Mouse (Mus musculus) forebrain, embryonic 13.5 days (tissue): ENCODE measurements around the gene Echdc1. TPM values are rescaled to one million over a fixed set of nuclear protein-coding genes. Genes with fewer than 3 reads are reported as not detected.

Experiments
- ATAC-seq: fragments of 200-750 bp; cut with Nextera tagmentation; 2 replicates; pipeline ENCODE4 v1.8.0; 2017
- H3K27ac ChIP-seq: fragments of 300-500 bp; sonication (generic); 2 replicates; pipeline ENCODE4 v1.5.1; 2015; ENCODE audit warnings: inconsistent platforms, mild to moderate bottlenecking, moderate library complexity
- H3K27me3 ChIP-seq: fragments of 300-500 bp; sonication (generic); 2 replicates; pipeline ENCODE4 v1.6.1; 2015; ENCODE audit warnings: mild to moderate bottlenecking, inconsistent platforms
- H3K36me3 ChIP-seq: fragments of 300-500 bp; sonication (generic); 2 replicates; pipeline ENCODE4 v1.6.1; 2015; ENCODE audit warnings: mild to moderate bottlenecking, inconsistent platforms; ENCODE audit not compliant: poor library complexity, severe bottlenecking
- H3K4me1 ChIP-seq: fragments of 300-500 bp; sonication (generic); 2 replicates; pipeline ENCODE4 v1.6.1; 2015; ENCODE audit warnings: inconsistent platforms
- H3K4me2 ChIP-seq: fragments of 300-500 bp; sonication (generic); 2 replicates; pipeline ENCODE4 v1.6.1; 2015; ENCODE audit warnings: inconsistent platforms, mild to moderate bottlenecking, moderate library complexity
- H3K4me3 ChIP-seq: fragments of 300-500 bp; sonication (generic); 2 replicates; pipeline ENCODE4 v1.5.1; 2015; ENCODE audit warnings: mild to moderate bottlenecking, inconsistent platforms
- H3K9ac ChIP-seq: fragments of 300-500 bp; sonication (generic); 2 replicates; pipeline ENCODE4 v1.6.1; 2015; ENCODE audit warnings: mild to moderate bottlenecking, inconsistent platforms
- H3K9me3 ChIP-seq: fragments of 300-500 bp; sonication (generic); replicated peaks from 2 replicates; pipeline ENCODE4 v1.6.1; 2016; ENCODE audit warnings: inconsistent platforms
- WGBS: fragments of 180-500 bp; shearing (Covaris S2); methylation state at CpG from one replicate; pipeline ENCODE4 v1.1.7; 2015; 5-methylcytosine and 5-hydroxymethylcytosine counted together
- polyA plus RNA-seq: library from polyadenylated mRNA; unstranded; fragments of >200 nt; fragmentation: Nextera tagmentation; extraction: Ambion mirVana; gene quantifications from 2 replicates; pipeline ENCODE4 v1.2.1, GENCODE M21; 2015

The Echdc1 gene
- 21.2 and 24.3 TPM in 2 replicates for polyA plus RNA-seq

GRCm38 (mm10) chr10:29313064-29313638 is at the start of gene Echdc1:
Gene Echdc1, plus strand, starts transcription at chr10:29313166.
- no peaks in the 10 kb centered on the region for H3K27me3 ChIP-seq
- H3K36me3 ChIP-seq, result no peaks in the 10 kb centered on the region
- ATAC-seq, result peak; percentile 99
- peak within 1 kb of the TSS; percentile 78 for H3K9ac ChIP-seq
- H3K27ac ChIP-seq, result peak within 1 kb of the TSS; percentile 81
- peaks cover 14% of the 10 kb centered on the region for H3K4me1 ChIP-seq
- H3K9me3 ChIP-seq, result no peaks in the 10 kb centered on the region
- H3K4me2 ChIP-seq, result peak within 1 kb of the TSS; percentile 68
- peak within 1 kb of the TSS; percentile 71 for H3K4me3 ChIP-seq
- whole genome bisulfite sequencing, result under 1% methylated on average over 46 of the region's 49 CpGs

- 90% methylated on average over 1 of the region's 1 CpGs for WGBS
- no peaks in the 10 kb centered on the region for H3K9me3 ChIP-seq
- no peaks in the 10 kb centered on the region for H3K36me3 ChIP-seq
- H3K4me2 ChIP-seq, result no peak overlapping the region
- H3K4me3 ChIP-seq, result no peak overlapping the region
- no peak for ATAC-seq
- no peaks in the 10 kb centered on the region for H3K27me3 ChIP-seq
- no peak overlapping the region for H3K9ac ChIP-seq
- H3K27ac ChIP-seq, result no peak overlapping the region
- no peaks in the 10 kb centered on the region for H3K4me1 ChIP-seq
These were observed 31.2 kb upstream of the Echdc1 start for GRCm38 (mm10) chr10:29281736-29282135.

GRCm38 (mm10) chr10:29285757-29286156 is 27.2 kb upstream of the Echdc1 start:
- H3K4me3 ChIP-seq, result no peak overlapping the region
- 92% methylated on average over 1 of the region's 1 CpGs for WGBS
- no peak for ATAC-seq

DNA sequence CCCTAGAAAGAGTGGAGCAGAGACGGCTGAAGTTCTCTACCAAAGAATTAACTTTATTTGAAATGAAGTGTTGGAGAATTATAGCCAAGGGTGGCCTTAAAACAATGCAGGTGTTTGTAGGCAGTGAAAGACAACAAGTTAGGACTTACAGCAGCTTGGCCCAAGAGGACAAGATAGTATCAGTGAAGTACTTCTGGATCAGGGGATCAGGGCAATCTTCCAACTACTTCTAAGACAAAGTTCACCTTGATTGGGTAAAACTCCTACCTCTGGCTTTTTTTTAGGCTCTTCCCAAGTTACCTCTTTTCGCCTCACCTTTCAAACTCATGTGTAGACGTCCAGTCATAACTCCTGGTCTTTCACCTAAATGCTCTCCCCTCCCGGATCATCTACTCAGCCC is 10.7 kb upstream of the Echdc1 start:
- Histone ChIP-seq H3K27ac (no peak overlapping the region), H3K4me2 (no peak overlapping the region), H3K4me3 (no peak overlapping the region), H3K27me3 (no peaks in the 10 kb centered on the region), H3K4me1 (no peaks in the 10 kb centered on the region), H3K9ac (no peak overlapping the region), H3K9me3 (no peaks in the 10 kb centered on the region), H3K36me3 (no peaks in the 10 kb centered on the region)
- ATAC-seq, result no peak
- WGBS, result 93% methylated on average over 4 of the region's 4 CpGs

More at GRCm38 (mm10) chr10:29285757-29286156, 27.2 kb upstream of the Echdc1 start:
- Histone ChIP-seq H3K4me2 (no peak overlapping the region), H3K9me3 (no peaks in the 10 kb centered on the region), H3K9ac (no peak overlapping the region), H3K4me1 (no peaks in the 10 kb centered on the region), H3K27ac (no peak overlapping the region), H3K27me3 (no peaks in the 10 kb centered on the region), H3K36me3 (no peaks in the 10 kb centered on the region)

GRCm38 (mm10) chr10:29311480-29312219 is 1.3 kb upstream of the Echdc1 start:
- no peaks in the 10 kb centered on the region for H3K36me3 ChIP-seq
- no peak overlapping the region for H3K27ac ChIP-seq
- H3K9me3 ChIP-seq, result no peaks in the 10 kb centered on the region
- peak overlapping the region; percentile 14; the same call in 1 of the 2 replicates for H3K4me2 ChIP-seq
- H3K9ac ChIP-seq, result no peak overlapping the region
- ATAC-seq, result no peak
- H3K27me3 ChIP-seq, result no peaks in the 10 kb centered on the region
- no peak overlapping the region for H3K4me3 ChIP-seq
- 61% methylated on average over 4 of the region's 4 CpGs for WGBS
- peaks cover 14% of the 10 kb centered on the region for H3K4me1 ChIP-seq

GRCm38 (mm10) chr10:29313905-29314304 is 939 bp downstream of the Echdc1 start:
- ATAC-seq, result no peak
- H3K9me3 ChIP-seq, result no peaks in the 10 kb centered on the region
- no peaks in the 10 kb centered on the region for H3K27me3 ChIP-seq
- no peak overlapping the region for H3K27ac ChIP-seq
- H3K4me1 ChIP-seq, result peaks cover 14% of the 10 kb centered on the region
- peak overlapping the region; percentile 78; the same call in 1 of the 2 replicates for H3K9ac ChIP-seq
- H3K4me2 ChIP-seq, result peak overlapping the region; percentile 68
- peak overlapping the region; percentile 71 for H3K4me3 ChIP-seq
- no peaks in the 10 kb centered on the region for H3K36me3 ChIP-seq
- 28% methylated on average over 5 of the region's 5 CpGs for WGBS

DNA sequence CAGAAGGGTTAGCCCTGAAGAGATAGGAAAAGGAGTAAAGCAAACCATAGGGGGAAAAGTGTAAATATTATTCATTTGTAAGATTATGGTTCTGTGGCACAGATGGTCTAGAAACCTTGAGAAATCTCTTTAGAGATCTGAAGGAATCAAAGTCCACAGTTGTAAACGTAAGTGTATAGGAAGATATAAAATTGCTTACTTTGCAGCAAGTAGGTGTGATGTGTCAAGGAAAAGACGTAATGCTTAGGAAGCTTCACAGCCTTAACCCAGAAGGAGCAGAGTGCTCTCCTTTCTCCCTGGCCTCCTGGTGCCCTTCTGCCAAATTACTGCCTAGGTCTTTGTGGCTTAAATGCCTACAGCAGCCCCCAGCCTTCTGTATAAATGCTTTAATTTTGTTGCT is 11.9 kb downstream of the Echdc1 start:
- Histone ChIP-seq H3K27me3 (no peaks in the 10 kb centered on the region), H3K27ac (no peak overlapping the region), H3K36me3 (no peaks in the 10 kb centered on the region), H3K4me1 (no peaks in the 10 kb centered on the region), H3K4me2 (no peak overlapping the region), H3K9me3 (no peaks in the 10 kb centered on the region), H3K4me3 (no peak overlapping the region), H3K9ac (no peak overlapping the region)
- ATAC-seq, result no peak
- 94% methylated on average over 2 of the region's 2 CpGs for WGBS

DNA sequence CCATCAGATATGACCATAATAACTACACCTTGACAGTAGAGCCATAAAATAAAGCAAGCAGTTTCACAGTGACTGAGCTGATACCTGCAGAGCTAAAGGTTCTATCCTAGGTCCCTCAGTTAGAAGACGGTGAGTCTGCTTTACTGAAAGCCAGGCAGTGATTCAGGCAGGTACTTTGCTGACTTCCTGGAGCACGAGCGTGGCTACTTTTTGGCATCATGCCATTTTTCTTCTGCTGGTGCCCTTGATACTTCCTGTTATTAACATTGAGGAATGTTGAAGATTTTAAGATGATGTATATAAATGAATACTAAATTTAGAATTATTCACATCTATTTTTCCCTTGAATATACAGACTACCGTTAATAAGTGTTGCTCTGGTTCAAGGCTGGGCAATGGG is 20.9 kb downstream of the Echdc1 start:
- Histone ChIP-seq H3K9me3 (no peaks in the 10 kb centered on the region), H3K36me3 (0 out of 2 replicates have a peak, but pooled peaks cover 7% of the 10 kb centered on the region), H3K4me1 (no peaks in the 10 kb centered on the region), H3K4me2 (no peak overlapping the region), H3K4me3 (no peak overlapping the region), H3K27me3 (no peaks in the 10 kb centered on the region), H3K9ac (no peak overlapping the region), H3K27ac (no peak overlapping the region)
- WGBS, result 86% methylated on average over 4 of the region's 4 CpGs
- no peak for ATAC-seq

GRCm38 (mm10) chr10:29338355-29339056 is 25.5 kb downstream of the Echdc1 start:
- Histone ChIP-seq H3K4me3 (no peak overlapping the region), H3K27ac (no peak overlapping the region), H3K4me2 (no peak overlapping the region), H3K9me3 (no peaks in the 10 kb centered on the region), H3K27me3 (no peaks in the 10 kb centered on the region), H3K4me1 (no peaks in the 10 kb centered on the region), H3K9ac (no peak overlapping the region), H3K36me3 (peaks cover 13% of the 10 kb centered on the region)
- ATAC-seq, result no peak; the same call in 1 of the 2 replicates
- WGBS, result 48% methylated on average over 4 of the region's 4 CpGs

DNA sequence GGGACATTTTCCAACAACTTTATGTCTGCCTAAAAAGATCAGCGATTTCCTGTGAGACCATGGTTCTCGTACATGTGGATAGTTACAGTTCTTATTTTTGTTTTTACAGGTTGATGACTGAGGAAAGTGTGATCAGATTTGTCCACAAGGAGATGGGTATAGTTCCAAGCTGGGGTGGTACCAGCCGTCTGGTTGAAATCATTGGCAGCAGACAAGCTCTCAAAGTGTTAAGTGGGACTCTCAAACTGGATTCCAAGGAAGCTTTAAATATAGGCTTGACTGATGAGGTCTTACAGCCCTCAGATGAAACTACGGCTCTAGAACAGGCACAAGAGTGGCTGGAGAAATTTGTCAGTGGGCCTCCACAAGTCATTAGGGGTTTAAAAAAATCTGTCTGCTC is 31.3 kb downstream of the Echdc1 start:
- Histone ChIP-seq H3K4me3 (no peak overlapping the region), H3K27me3 (no peaks in the 10 kb centered on the region), H3K36me3 (peaks cover 46% of the 10 kb centered on the region), H3K27ac (no peak overlapping the region), H3K4me1 (no peaks in the 10 kb centered on the region), H3K4me2 (no peak overlapping the region), H3K9ac (no peak overlapping the region), H3K9me3 (no peaks in the 10 kb centered on the region)
- no peak for ATAC-seq
- 96% methylated on average over 4 of the region's 4 CpGs for WGBS

DNA sequence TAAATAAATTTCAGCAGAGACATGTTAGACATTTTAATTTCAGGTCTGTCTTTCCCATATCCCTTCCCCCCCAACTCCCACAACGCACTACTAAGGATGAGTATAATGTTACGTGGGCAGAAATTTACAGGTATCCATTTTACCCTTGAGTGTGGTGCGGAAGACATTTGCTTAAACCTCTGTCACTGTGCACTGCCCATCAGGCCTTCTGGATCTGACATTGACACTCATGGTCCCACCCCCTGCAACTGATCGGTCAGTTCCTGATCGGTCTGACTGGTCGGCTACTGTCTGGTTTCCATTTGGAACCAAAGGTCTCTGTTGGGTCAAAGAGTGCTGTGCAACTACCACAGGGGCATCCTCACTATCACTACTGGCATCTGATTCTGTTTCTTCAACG is 33.7 kb downstream of the Echdc1 start:
- ATAC-seq, result no peak
- WGBS, result 97% methylated on average over 7 of the region's 7 CpGs

GRCm38 (mm10) chr10:29351420-29351819 is 38.5 kb downstream of the Echdc1 start:
- Histone ChIP-seq H3K9ac (no peak overlapping the region), H3K36me3 (peaks cover 33% of the 10 kb centered on the region), H3K4me1 (peaks cover 8% of the 10 kb centered on the region), H3K9me3 (no peaks in the 10 kb centered on the region), H3K4me3 (no peak overlapping the region), H3K27me3 (no peaks in the 10 kb centered on the region), H3K27ac (no peak overlapping the region), H3K4me2 (no peak overlapping the region)
- no peak for ATAC-seq
- WGBS, result 97% methylated on average over 2 of the region's 2 CpGs

More for the DNA sequence above, 33.7 kb downstream of the Echdc1 start:
- H3K9me3 ChIP-seq, result no peaks in the 10 kb centered on the region
- H3K4me1 ChIP-seq, result no peaks in the 10 kb centered on the region
- H3K27me3 ChIP-seq, result no peaks in the 10 kb centered on the region
- no peak overlapping the region for H3K27ac ChIP-seq
- no peak overlapping the region for H3K4me2 ChIP-seq
- H3K9ac ChIP-seq, result no peak overlapping the region
- H3K36me3 ChIP-seq, result peaks cover 49% of the 10 kb centered on the region
- no peak overlapping the region for H3K4me3 ChIP-seq
